Mouse (Mus musculus): Measurements from ENCODE around the gene Serp2.

GRCm38 (mm10) chr14:76507357-76507756, 49.3 kb downstream of the Serp2 start:
- TF ChIP-seq EP300 (IDR thresholded peaks at IDR 0.05; ENCODE audit: low read depth): no peak
- no peak for TF ChIP-seq CTCF (IDR thresholded peaks at IDR 0.05; ENCODE audit: low read depth)

Data from liver, embryonic 14.5 days (tissue).